Mouse (Mus musculus): ENCODE measurements around the gene Cela3a.

GRCm38 (mm10) chr4:137358291-137359002 lies 51.1 kb downstream of the Cela3a start:
- TF ChIP-seq CTCF (IDR thresholded peaks at IDR 0.05; ENCODE audit: extremely low read depth, insufficient read depth, low read length) (no peak), POLR2A (IDR thresholded peaks at IDR 0.05; ENCODE audit: extremely low read depth, insufficient read depth, low read length) (no peak)
